Comparison of ENCODE assay signal across 8 mouse cellular contexts in the genomic region with DNA sequence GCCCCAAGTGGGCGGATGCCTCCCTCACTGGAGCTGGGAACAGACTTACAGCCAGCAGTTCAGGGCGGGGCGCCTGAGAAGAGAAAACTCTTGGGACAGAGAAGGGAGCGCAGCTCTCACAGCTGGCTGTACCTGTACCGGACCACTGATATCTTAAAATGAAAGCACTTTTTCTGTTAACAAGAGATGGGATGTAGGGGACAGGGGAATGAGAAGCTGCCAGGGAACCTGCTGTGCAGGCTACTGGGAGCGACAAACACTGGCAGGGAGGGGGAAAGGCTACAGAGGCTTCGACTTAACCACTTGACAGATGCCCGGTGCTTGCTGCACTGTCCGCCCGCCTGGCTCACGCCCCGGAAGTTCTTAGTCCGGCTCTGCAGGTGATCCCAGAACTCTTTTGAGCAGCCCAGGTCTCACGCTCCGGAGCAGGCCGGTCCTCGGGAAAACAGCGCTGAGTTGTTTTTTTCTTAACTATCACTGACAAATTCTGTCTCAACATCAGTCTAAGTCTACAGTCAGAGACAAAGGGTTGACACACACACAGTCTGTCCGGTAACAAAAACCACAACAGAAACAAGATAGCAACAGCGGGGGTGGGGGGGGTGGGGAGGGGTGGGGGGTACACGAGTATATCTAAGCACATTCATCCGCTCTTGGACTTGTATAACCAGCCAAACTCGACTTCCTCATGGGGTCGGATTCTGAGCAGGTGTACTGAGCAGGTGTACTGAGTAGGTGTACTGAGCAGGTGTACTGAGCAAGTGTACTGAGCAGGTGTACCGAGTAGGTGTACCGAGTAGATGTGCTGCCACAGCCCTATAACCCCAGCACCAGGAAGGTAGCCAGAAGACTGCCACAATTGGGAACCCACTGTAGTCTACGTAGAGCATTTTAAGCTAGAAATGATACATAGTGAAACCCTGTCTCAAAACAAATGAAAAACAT. TPM values are rescaled to one million over a fixed set of nuclear protein-coding genes. Genes with fewer than 3 reads are reported as not detected.
A peak's percentile ranks its signal among the peaks of the same experiment; 100 is the strongest.
DNase-seq lines count a peak whose midpoint lies in the region; ATAC-seq and TF ChIP-seq lines count a peak whose summit lies in the region.

No protein-coding gene starts in this region.

- H3K9ac ChIP-seq in heart, embryonic 11.5 days (ENCODE audit: low read depth, low read length) = peak overlapping the region; percentile 66
- H3K9ac ChIP-seq in intestine, embryonic 14.5 days (ENCODE audit: low read length) = peak overlapping the region; percentile 20; the same call in 1 of the 2 replicates
- H3K9ac ChIP-seq in stomach, postnatal 0 days (ENCODE audit: low read length) = no peak overlapping the region

- no peak for TF ChIP-seq CTCF in stomach, postnatal 0 days (IDR thresholded peaks at IDR 0.05; ENCODE audit: low read depth)

- H3K27ac ChIP-seq in heart, embryonic 11.5 days (ENCODE audit: low read depth, low read length) = no peak overlapping the region
- no peak overlapping the region for H3K27ac ChIP-seq in intestine, embryonic 14.5 days (ENCODE audit: low read depth)
- peak overlapping the region; percentile 75 for H3K27ac ChIP-seq in midbrain, embryonic 10.5 days (replicated peaks)
- H3K27ac ChIP-seq in stomach, postnatal 0 days (replicated peaks) = no peak overlapping the region

- no peak for DNase-seq in heart, postnatal 25 days (ENCODE audit: low spot score)
- DNase-seq in intestine, embryonic 14.5 days (ENCODE audit: low spot score) = no peak
- peak; percentile 34 for DNase-seq in midbrain, embryonic 10.5 days (ENCODE audit: low spot score)
- peak; percentile 52 for DNase-seq in stomach, postnatal 0 days (ENCODE audit: low spot score)
- DNase-seq in ovary, adult 18-20 months (ENCODE audit: low spot score) = no peak
- DNase-seq in adrenal gland, postnatal 10 days = no peak

- no peaks in the 10 kb centered on the region for H3K9me3 ChIP-seq in heart, embryonic 11.5 days (replicated peaks; ENCODE audit: control insufficient read depth, low read length)
- no peaks in the 10 kb centered on the region for H3K9me3 ChIP-seq in erythroblast, embryonic 14.5 days (ENCODE audit: control insufficient read depth, low read length)
- no peaks in the 10 kb centered on the region for H3K9me3 ChIP-seq in intestine, embryonic 14.5 days (ENCODE audit: control insufficient read depth, low read length)
- no peaks in the 10 kb centered on the region for H3K9me3 ChIP-seq in midbrain, embryonic 10.5 days (replicated peaks)
- no peaks in the 10 kb centered on the region for H3K9me3 ChIP-seq in stomach, postnatal 0 days (ENCODE audit: control insufficient read depth, low read length)

- H3K4me3 ChIP-seq in heart, embryonic 11.5 days (ENCODE audit: low read depth, low read length) = peak overlapping the region; percentile 23
- H3K4me3 ChIP-seq in erythroblast, embryonic 14.5 days (replicated peaks) = peak overlapping the region; percentile 59
- no peak overlapping the region for H3K4me3 ChIP-seq in intestine, embryonic 14.5 days (ENCODE audit: low read depth, low read length)
- peak overlapping the region; percentile 43 for H3K4me3 ChIP-seq in midbrain, embryonic 10.5 days
- no peak overlapping the region for H3K4me3 ChIP-seq in stomach, postnatal 0 days (ENCODE audit: low read depth, low read length)

- H3K4me1 ChIP-seq in heart, embryonic 11.5 days (ENCODE audit: control insufficient read depth, insufficient read depth, low read length) = peaks cover 14% of the 10 kb centered on the region; the same call in 1 of the 2 replicates
- peaks cover 58% of the 10 kb centered on the region for H3K4me1 ChIP-seq in erythroblast, embryonic 14.5 days (ENCODE audit: control insufficient read depth)
- peaks cover 14% of the 10 kb centered on the region for H3K4me1 ChIP-seq in intestine, embryonic 14.5 days (replicated peaks; ENCODE audit: control insufficient read depth, insufficient read depth, low read length)
- peaks cover 34% of the 10 kb centered on the region for H3K4me1 ChIP-seq in midbrain, embryonic 10.5 days
- no peaks in the 10 kb centered on the region for H3K4me1 ChIP-seq in stomach, postnatal 0 days (replicated peaks; ENCODE audit: control insufficient read depth, insufficient read depth)

- no peaks in the 10 kb centered on the region for H3K27me3 ChIP-seq in heart, embryonic 11.5 days (ENCODE audit: control insufficient read depth, insufficient read depth, low read length)
- H3K27me3 ChIP-seq in erythroblast, embryonic 14.5 days (ENCODE audit: control insufficient read depth) = no peaks in the 10 kb centered on the region
- H3K27me3 ChIP-seq in intestine, embryonic 14.5 days (replicated peaks; ENCODE audit: control insufficient read depth, insufficient read depth, low read length) = no peaks in the 10 kb centered on the region
- H3K27me3 ChIP-seq in midbrain, embryonic 10.5 days (ENCODE audit: low read depth, poor library complexity, severe bottlenecking) = no peaks in the 10 kb centered on the region
- H3K27me3 ChIP-seq in stomach, postnatal 0 days (ENCODE audit: control insufficient read depth, insufficient read depth, low read length) = no peaks in the 10 kb centered on the region

- no peaks in the 10 kb centered on the region for H3K36me3 ChIP-seq in heart, embryonic 11.5 days (ENCODE audit: control insufficient read depth, insufficient read depth, low read length)
- peaks cover 20% of the 10 kb centered on the region for H3K36me3 ChIP-seq in erythroblast, embryonic 14.5 days (ENCODE audit: control insufficient read depth)
- H3K36me3 ChIP-seq in intestine, embryonic 14.5 days (ENCODE audit: control insufficient read depth, insufficient read depth, low read length) = no peaks in the 10 kb centered on the region
- no peaks in the 10 kb centered on the region for H3K36me3 ChIP-seq in midbrain, embryonic 10.5 days
- H3K36me3 ChIP-seq in stomach, postnatal 0 days (ENCODE audit: control insufficient read depth, insufficient read depth, low read length) = no peaks in the 10 kb centered on the region

- intact Hi-C loops in heart, postnatal 25 days (cut with DNase I) = no loop called here

- peak overlapping the region; percentile 66 for H3K4me2 ChIP-seq in heart, embryonic 11.5 days
- H3K4me2 ChIP-seq in intestine, embryonic 14.5 days (ENCODE audit: low read length) = peak overlapping the region; percentile 38
- H3K4me2 ChIP-seq in stomach, postnatal 0 days (replicated peaks; ENCODE audit: low read depth) = peak overlapping the region; percentile 35; the same call in 1 of the 2 replicates

- TF ChIP-seq EP300 in stomach, postnatal 0 days (optimal IDR thresholded peaks at IDR 0.05) = no peak

- WGBS in heart, embryonic 11.5 days (ENCODE audit: insufficient replicate concordance) = 20% methylated on average over 27 of the region's 27 CpGs
- 24% methylated on average over 27 of the region's 27 CpGs for WGBS in intestine, embryonic 14.5 days
- WGBS in midbrain, embryonic 10.5 days = 20% methylated on average over 27 of the region's 27 CpGs
- WGBS in stomach, postnatal 0 days = 20% methylated on average over 27 of the region's 27 CpGs

- ATAC-seq in heart, embryonic 11.5 days (replicated peaks; ENCODE audit: insufficient number of reproducible peaks, low FRiP score, low TSS enrichment) = 0 out of 2 replicates have a peak, but pooled peaks have one; percentile 46
- no peak for ATAC-seq in intestine, embryonic 14.5 days (replicated peaks; ENCODE audit: low FRiP score, low TSS enrichment, low read depth)
- ATAC-seq in stomach, postnatal 0 days (ENCODE audit: low FRiP score, low TSS enrichment) = no peak

RNA-seq across cellular contexts. Expression of gene AI467606, which starts 2.0 kb away (rescaled TPM):
- polyA plus RNA-seq in heart, embryonic 11.5 days (2014; fragmentation: Nextera tagmentation; extraction: Ambion mirVana) = 0.92 and 0.96 TPM in 2 replicates
- 1 to 10 TPM; 1.4 to 1.7 TPM for total RNA-seq in heart, postnatal 25 days (2021)
- polyA plus RNA-seq in erythroblast, embryonic 14.5 days (2012) = 1.2 and 1.4 TPM in 2 replicates
- 2.6 and 3.9 TPM in 2 replicates for polyA plus RNA-seq in intestine, embryonic 14.5 days (2014; fragmentation: Nextera tagmentation; extraction: Ambion mirVana)
- polyA plus RNA-seq in midbrain, embryonic 10.5 days (2016; fragmentation: Nextera tagmentation; extraction: Ambion mirVana) = 0.91 and 1.2 TPM in 2 replicates
- 4.0 and 4.1 TPM in 2 replicates for polyA plus RNA-seq in stomach, postnatal 0 days (2015; fragmentation: Nextera tagmentation; extraction: Ambion mirVana)
- total RNA-seq in adrenal gland, postnatal 10 days (2021) = 1 to 10 TPM; 3.3 TPM

RNA-seq across cellular contexts. Expression of gene Zg16, which starts 2.0 kb away (rescaled TPM):
- polyA plus RNA-seq in heart, embryonic 11.5 days (2014; fragmentation: Nextera tagmentation; extraction: Ambion mirVana) = not detected in 2 replicates
- total RNA-seq in heart, postnatal 25 days (2021) = not detected
- not detected in 2 replicates for polyA plus RNA-seq in erythroblast, embryonic 14.5 days (2012)
- 0.30 TPM in 1 of 2 replicates, not detected in the other for polyA plus RNA-seq in intestine, embryonic 14.5 days (2014; fragmentation: Nextera tagmentation; extraction: Ambion mirVana)
- not detected in 2 replicates for polyA plus RNA-seq in midbrain, embryonic 10.5 days (2016; fragmentation: Nextera tagmentation; extraction: Ambion mirVana)
- polyA plus RNA-seq in stomach, postnatal 0 days (2015; fragmentation: Nextera tagmentation; extraction: Ambion mirVana) = 1.8 and 2.0 TPM in 2 replicates
- total RNA-seq in adrenal gland, postnatal 10 days (2021) = under 1 TPM in 1 of 2 experiments, not detected in 1; 0.51 TPM

RNA-seq across cellular contexts. Expression of gene Qprt, which starts 32.9 kb away (rescaled TPM):
- 6.2 and 6.6 TPM in 2 replicates for polyA plus RNA-seq in heart, embryonic 11.5 days (2014; fragmentation: Nextera tagmentation; extraction: Ambion mirVana)
- total RNA-seq in heart, postnatal 25 days (2021) = not detected
- polyA plus RNA-seq in erythroblast, embryonic 14.5 days (2012) = 0.12 and 0.17 TPM in 2 replicates
- polyA plus RNA-seq in intestine, embryonic 14.5 days (2014; fragmentation: Nextera tagmentation; extraction: Ambion mirVana) = 2.9 TPM in 2 replicates
- 7.2 and 10.3 TPM in 2 replicates for polyA plus RNA-seq in midbrain, embryonic 10.5 days (2016; fragmentation: Nextera tagmentation; extraction: Ambion mirVana)
- polyA plus RNA-seq in stomach, postnatal 0 days (2015; fragmentation: Nextera tagmentation; extraction: Ambion mirVana) = 0.89 and 1.4 TPM in 2 replicates
- 10 to 100 TPM in 1 of 2 experiments, 1 to 10 TPM in 1; 7.6 to 20.7 TPM for total RNA-seq in adrenal gland, postnatal 10 days (2021)

RNA-seq across cellular contexts. Expression of gene Kif22, which starts 46.9 kb away (rescaled TPM):
- 97.7 and 103 TPM in 2 replicates for polyA plus RNA-seq in heart, embryonic 11.5 days (2014; fragmentation: Nextera tagmentation; extraction: Ambion mirVana)
- total RNA-seq in heart, postnatal 25 days (2021) = 1 to 10 TPM; 1.7 to 2.3 TPM
- 19.9 and 23.7 TPM in 2 replicates for polyA plus RNA-seq in erythroblast, embryonic 14.5 days (2012)
- polyA plus RNA-seq in intestine, embryonic 14.5 days (2014; fragmentation: Nextera tagmentation; extraction: Ambion mirVana) = 115 and 129 TPM in 2 replicates
- 210 and 222 TPM in 2 replicates for polyA plus RNA-seq in midbrain, embryonic 10.5 days (2016; fragmentation: Nextera tagmentation; extraction: Ambion mirVana)
- 20.8 and 24.4 TPM in 2 replicates for polyA plus RNA-seq in stomach, postnatal 0 days (2015; fragmentation: Nextera tagmentation; extraction: Ambion mirVana)
- 10 to 100 TPM; 21.6 to 28.7 TPM for total RNA-seq in adrenal gland, postnatal 10 days (2021)

RNA-seq across cellular contexts. Expression of gene Spn, which starts 48.5 kb away (rescaled TPM):
- polyA plus RNA-seq in heart, embryonic 11.5 days (2014; fragmentation: Nextera tagmentation; extraction: Ambion mirVana) = 0.32 and 0.39 TPM in 2 replicates
- total RNA-seq in heart, postnatal 25 days (2021) = under 1 TPM; 0.36 to 0.56 TPM
- 0.52 and 0.83 TPM in 2 replicates for polyA plus RNA-seq in erythroblast, embryonic 14.5 days (2012)
- 0.22 and 0.39 TPM in 2 replicates for polyA plus RNA-seq in intestine, embryonic 14.5 days (2014; fragmentation: Nextera tagmentation; extraction: Ambion mirVana)
- polyA plus RNA-seq in midbrain, embryonic 10.5 days (2016; fragmentation: Nextera tagmentation; extraction: Ambion mirVana) = 0.09 and 0.10 TPM in 2 replicates
- polyA plus RNA-seq in stomach, postnatal 0 days (2015; fragmentation: Nextera tagmentation; extraction: Ambion mirVana) = 0.21 and 0.22 TPM in 2 replicates
- total RNA-seq in adrenal gland, postnatal 10 days (2021) = 1 to 10 TPM; 3.2 to 3.3 TPM

Comparison
In these comparisons a context has a peak if more than half of its experiments do, and no peak if none do; other contexts are left out.
1. H3K4me3 ChIP-seq: peak in heart, embryonic 11.5 days (single experiment), erythroblast, embryonic 14.5 days (single experiment) and midbrain, embryonic 10.5 days (single experiment); none in intestine, embryonic 14.5 days (single experiment) and stomach, postnatal 0 days (single experiment).
2. DNase-seq: peak in midbrain, embryonic 10.5 days (single experiment) and stomach, postnatal 0 days (single experiment); none in heart, postnatal 25 days (single experiment), intestine, embryonic 14.5 days (single experiment), ovary, adult 18-20 months (single experiment) and adrenal gland, postnatal 10 days (single experiment).
3. Peak in every context shown above with its lines, with median percentiles within 50 percentile points of each other: H3K4me2 ChIP-seq.